Mouse (Mus musculus) ovary, postnatal 14 days (tissue): ENCODE results near the gene Olfr91.

Source experiments
- DNase-seq: peaks from one replicate; pipeline ENCODE4 v3.0.0; 2022; ENCODE audit warnings: low spot score

The Olfr91 gene

DNA sequence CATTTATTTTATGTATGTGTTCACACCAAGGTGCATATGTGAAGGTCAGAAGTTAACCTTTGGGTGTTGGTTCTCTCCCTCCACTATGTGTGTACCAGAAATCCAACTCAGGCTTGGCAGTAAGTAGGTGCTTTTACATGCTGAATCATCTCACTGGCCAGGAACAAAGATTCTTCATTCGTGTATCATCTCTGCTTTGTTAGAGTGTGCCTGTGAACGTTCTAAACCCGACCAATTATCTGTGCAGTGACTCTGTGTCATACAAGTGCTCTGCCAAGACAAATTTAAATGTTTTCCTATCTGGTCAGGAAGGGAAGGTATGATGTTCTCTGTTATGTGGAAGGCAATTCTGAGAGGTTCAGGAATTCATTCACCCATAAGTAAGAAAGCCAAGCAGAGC, 36.6 kb downstream of the Olfr91 start:
- no peak for DNase-seq

GRCm38 (mm10) chr17:37056957-37057356, 41.1 kb downstream of the Olfr91 start:
- DNase-seq: no peak

DNA sequence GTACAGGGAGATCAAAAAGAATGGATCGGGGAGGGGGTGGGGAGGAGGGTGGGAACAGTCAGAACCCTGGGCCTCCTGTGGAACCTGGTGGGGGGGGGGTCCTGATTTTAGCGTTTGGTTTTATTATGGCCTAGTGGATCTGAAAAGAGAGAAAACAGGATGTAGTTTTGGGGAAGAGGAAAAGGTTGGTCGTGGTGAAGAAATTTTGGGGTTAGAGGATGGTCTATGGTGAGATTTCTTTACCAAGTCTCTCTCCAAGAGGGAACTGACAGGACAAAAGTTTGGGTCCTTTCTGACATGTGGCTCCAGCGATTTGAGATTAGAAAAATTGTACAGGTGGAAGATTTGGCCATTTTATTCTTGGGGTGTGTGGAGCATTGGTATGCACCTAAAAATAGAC, 46.3 kb downstream of the Olfr91 start:
- DNase-seq: no peak

GRCm38 (mm10) chr17:37050876-37051275, 47.2 kb downstream of the Olfr91 start:
- no peak for DNase-seq

DNA sequence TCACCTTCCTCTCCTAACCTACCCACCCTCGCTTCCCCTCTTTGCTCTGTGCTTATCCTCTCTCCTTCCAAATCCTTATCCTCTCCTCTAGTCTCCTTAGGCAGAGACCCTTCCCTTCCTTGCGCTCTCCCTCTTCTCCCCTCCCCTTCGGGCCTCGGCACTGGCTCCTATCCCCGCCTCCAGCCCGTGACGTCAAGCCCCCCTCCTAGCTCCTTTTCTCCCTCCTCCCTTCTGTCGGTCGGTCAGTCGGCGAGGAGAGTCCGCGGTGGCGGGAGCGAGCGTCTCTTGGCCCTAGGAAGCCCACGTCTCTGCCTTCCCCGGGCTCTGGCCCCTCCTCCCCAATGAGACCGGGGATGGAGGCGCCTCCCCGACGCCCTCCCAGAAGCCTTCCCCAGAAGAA, 47.7 kb downstream of the Olfr91 start:
- DNase-seq: peak; percentile 62

- DNase-seq: peak; percentile 52
These were observed 48.3 kb downstream of the Olfr91 start for GRCm38 (mm10) chr17:37049570-37050310.

DNA sequence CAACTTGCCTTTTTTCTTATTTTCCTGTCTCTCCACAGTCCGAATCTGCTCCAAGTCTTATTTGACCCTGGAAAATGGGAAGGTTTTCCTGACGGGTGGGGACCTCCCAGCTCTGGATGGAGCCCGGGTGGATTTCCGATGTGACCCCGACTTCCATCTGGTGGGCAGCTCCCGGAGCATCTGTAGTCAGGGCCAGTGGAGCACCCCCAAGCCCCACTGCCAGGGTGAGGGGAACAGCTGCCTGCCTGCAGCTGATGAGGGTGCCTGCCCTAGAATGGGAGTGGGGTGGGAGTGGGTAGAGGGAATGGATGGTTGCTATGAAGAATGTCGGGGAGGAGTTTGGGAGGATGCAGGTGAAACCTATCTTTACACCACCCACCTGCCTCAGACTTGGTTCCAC, 49.7 kb downstream of the Olfr91 start:
- DNase-seq: no peak

DNA sequence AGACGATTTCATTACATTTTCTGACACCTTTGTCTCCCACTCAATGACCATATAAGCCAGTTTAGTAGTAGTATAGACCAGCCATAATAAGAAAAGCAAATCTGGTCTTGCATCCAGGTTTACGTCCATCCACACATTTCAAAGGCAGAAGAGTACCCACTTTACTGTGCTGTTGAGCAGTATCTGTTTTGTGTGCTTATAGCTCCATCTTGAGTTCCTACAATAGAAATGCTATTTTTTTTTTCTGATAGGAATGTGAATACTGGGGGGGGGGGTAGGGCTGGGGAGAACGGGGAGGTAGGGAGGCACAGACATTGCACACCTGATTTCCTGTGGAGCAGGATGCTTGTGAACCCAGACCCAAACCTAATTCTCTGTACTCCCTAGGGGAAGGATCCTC, 50.1 kb downstream of the Olfr91 start:
- DNase-seq: no peak

DNA sequence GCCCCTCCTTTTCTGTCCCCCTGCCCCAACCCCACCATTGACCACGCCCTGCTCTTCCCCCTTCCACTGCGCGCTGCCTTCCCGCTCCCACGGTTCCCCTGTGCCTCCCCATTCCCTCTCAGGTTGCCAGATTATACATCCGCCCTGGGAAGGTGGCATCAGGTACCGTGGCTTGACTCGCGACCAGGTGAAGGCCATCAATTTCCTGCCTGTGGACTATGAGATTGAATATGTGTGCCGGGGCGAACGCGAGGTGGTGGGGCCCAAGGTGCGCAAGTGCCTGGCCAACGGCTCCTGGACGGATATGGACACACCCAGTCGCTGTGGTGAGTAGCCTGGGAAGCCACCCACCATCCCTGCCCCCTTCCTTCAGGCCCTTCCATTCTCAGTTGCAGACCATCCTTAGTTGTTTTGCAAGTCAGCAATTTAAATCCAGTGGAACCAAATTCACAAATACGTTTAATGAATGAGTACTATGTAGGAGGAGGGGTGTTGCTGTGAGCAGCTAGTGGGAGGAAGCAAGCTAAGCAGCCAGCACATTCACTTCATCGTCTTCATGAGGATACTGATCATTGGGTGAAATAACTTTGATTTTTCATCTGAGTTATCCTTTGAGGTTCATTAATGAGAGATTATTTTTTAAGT, 50.6 kb downstream of the Olfr91 start:
- no peak for DNase-seq

DNA sequence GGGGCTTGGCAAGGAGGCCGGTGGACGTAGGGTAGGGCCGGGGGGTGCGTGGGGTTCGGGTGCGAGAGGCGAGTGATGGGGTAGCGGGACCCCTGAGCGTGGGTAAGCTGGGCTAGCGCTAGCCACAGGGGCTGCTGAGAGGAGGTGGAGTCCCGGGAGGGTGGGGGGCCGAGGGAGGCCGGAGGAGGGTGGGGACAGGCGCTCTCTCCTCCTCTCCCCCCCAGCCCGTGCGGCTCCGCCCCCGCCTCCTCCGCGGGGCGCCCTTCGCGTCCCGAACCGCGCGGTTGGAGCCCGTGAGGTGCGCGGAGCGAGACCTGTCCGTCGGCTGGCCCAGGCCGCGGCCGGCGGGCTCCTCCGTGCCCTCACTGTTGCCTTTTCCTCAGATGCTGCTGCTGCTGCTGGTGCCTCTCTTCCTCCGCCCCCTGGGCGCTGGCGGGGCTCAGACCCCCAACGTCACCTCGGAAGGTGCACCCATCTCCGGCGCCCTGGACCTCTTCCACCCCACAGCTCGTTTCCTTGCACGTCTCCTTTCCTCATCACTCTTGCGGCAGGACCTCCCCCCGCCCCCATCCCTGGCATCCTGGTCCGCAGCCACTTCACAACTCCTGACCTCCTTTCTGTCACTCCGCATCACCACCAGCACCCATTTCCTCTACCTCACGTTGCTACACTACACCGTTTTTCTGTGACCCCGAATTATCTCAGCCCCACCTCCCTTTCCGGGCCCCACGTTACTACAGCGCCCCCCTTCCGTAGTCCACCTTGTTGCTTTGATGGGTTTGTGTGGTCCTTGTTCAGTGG, 51.6 kb downstream of the Olfr91 start:
- no peak for DNase-seq

- peak; percentile 61 for DNase-seq
These were observed 52.3 kb downstream of the Olfr91 start, which contains the start of gene Gabbr1 for GRCm38 (mm10) chr17:37045611-37046311. Gene Gabbr1 (plus strand): TSS chr17:37045966.

DNA sequence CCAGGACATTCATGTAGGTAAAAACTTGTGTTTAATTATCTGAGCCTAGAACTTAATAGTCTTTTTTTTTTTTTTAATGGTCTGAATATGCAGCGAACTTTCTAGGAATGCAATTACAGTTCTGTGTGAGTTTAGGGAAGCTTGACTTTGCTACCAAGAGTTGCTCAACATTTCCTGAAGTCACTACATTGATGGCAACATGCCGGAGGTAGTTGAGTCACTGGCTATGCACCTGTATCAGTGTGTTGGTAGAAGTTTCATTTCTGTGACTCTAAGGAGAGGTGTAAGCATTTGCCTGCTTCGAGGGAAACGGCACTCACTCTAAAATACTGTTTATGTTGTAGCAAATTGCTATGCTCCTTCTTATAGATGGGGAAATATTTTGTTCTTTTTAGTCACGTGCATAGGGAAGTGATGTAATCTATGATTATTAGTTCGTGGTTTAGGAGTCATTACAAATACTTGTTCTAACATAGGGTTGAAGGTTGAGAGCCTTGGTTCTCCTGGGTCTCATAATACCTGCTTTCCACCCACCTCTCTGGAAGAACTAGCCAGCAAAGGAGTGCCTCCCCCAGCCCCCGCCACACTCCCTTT, 53.3 kb downstream of the Olfr91 start:
- DNase-seq: no peak
